Mouse (Mus musculus): ENCODE measurements around the gene Trpm3. TPM values are rescaled to one million over a fixed set of nuclear protein-coding genes. Genes with fewer than 3 reads are reported as not detected.
"Not testable (repeated sequence)": the region's sequence is repeated elsewhere in the genome, so short reads cannot be mapped to it uniquely, and the experiment has no call there.

Trpm3 gene
- polyA plus RNA-seq, 1 experiment, result 1.1 TPM

- Histone ChIP-seq H3K27ac (replicated peaks; ENCODE audit: low read depth, low read length) (no peak overlapping the region), H3K4me1 (ENCODE audit: control insufficient read depth, insufficient read depth, insufficient read length, low read length) (no peaks in the 10 kb centered on the region), H3K4me3 (ENCODE audit: insufficient read depth, low read depth, low read length) (no peak overlapping the region)
These were observed 703.9 kb downstream of the Trpm3 start for GRCm38 (mm10) chr19:22842697-22843096.

GRCm38 (mm10) chr19:22847696-22848095, 708.9 kb downstream of the Trpm3 start:
- Histone ChIP-seq H3K4me3 (ENCODE audit: insufficient read depth, low read depth, low read length) (no peak overlapping the region), H3K4me1 (ENCODE audit: control insufficient read depth, insufficient read depth, insufficient read length, low read length) (no peaks in the 10 kb centered on the region), H3K27ac (replicated peaks; ENCODE audit: low read depth, low read length) (no peak overlapping the region)

- H3K4me1 ChIP-seq (ENCODE audit: control insufficient read depth, insufficient read depth, insufficient read length, low read length), result no peaks in the 10 kb centered on the region
- no peak overlapping the region for H3K4me3 ChIP-seq (ENCODE audit: insufficient read depth, low read depth, low read length)
- H3K27ac ChIP-seq (replicated peaks; ENCODE audit: low read depth, low read length), result no peak overlapping the region
These were observed 709.4 kb downstream of the Trpm3 start for GRCm38 (mm10) chr19:22848251-22848650.

GRCm38 (mm10) chr19:22848783-22849576, 710.1 kb downstream of the Trpm3 start:
- no peak overlapping the region for H3K27ac ChIP-seq (replicated peaks; ENCODE audit: low read depth, low read length)
- no peaks in the 10 kb centered on the region for H3K4me1 ChIP-seq (ENCODE audit: control insufficient read depth, insufficient read depth, insufficient read length, low read length)
- no peak overlapping the region for H3K4me3 ChIP-seq (ENCODE audit: insufficient read depth, low read depth, low read length)

- H3K27ac ChIP-seq (replicated peaks; ENCODE audit: low read depth, low read length); H3K4me3 ChIP-seq (ENCODE audit: insufficient read depth, low read depth, low read length); H3K4me1 ChIP-seq (ENCODE audit: control insufficient read depth, insufficient read depth, insufficient read length, low read length): not testable (repeated sequence)
These were observed 712.6 kb downstream of the Trpm3 start for GRCm38 (mm10) chr19:22851423-22851822.

GRCm38 (mm10) chr19:22859644-22860043, 720.8 kb downstream of the Trpm3 start:
- H3K4me1 ChIP-seq (ENCODE audit: control insufficient read depth, insufficient read depth, insufficient read length, low read length), result no peaks in the 10 kb centered on the region
- no peak overlapping the region for H3K27ac ChIP-seq (replicated peaks; ENCODE audit: low read depth, low read length)
- no peak overlapping the region for H3K4me3 ChIP-seq (ENCODE audit: insufficient read depth, low read depth, low read length)

- Histone ChIP-seq H3K4me3 (ENCODE audit: insufficient read depth, low read depth, low read length) (no peak overlapping the region), H3K27ac (replicated peaks; ENCODE audit: low read depth, low read length) (no peak overlapping the region), H3K4me1 (ENCODE audit: control insufficient read depth, insufficient read depth, insufficient read length, low read length) (no peaks in the 10 kb centered on the region)
These were observed 728.6 kb downstream of the Trpm3 start for GRCm38 (mm10) chr19:22867456-22867855.

- Histone ChIP-seq H3K27ac (replicated peaks; ENCODE audit: low read depth, low read length) (no peak overlapping the region), H3K4me1 (ENCODE audit: control insufficient read depth, insufficient read depth, insufficient read length, low read length) (no peaks in the 10 kb centered on the region), H3K4me3 (ENCODE audit: insufficient read depth, low read depth, low read length) (no peak overlapping the region)
These were observed 731.0 kb downstream of the Trpm3 start for GRCm38 (mm10) chr19:22869853-22870252.

GRCm38 (mm10) chr19:22872456-22872855, 733.6 kb downstream of the Trpm3 start:
- H3K4me1 ChIP-seq (ENCODE audit: control insufficient read depth, insufficient read depth, insufficient read length, low read length), result no peaks in the 10 kb centered on the region
- no peak overlapping the region for H3K27ac ChIP-seq (replicated peaks; ENCODE audit: low read depth, low read length)
- H3K4me3 ChIP-seq (ENCODE audit: insufficient read depth, low read depth, low read length), result no peak overlapping the region

GRCm38 (mm10) chr19:22880199-22880598, 741.4 kb downstream of the Trpm3 start:
- Histone ChIP-seq H3K4me1 (ENCODE audit: control insufficient read depth, insufficient read depth, insufficient read length, low read length) (no peaks in the 10 kb centered on the region), H3K4me3 (ENCODE audit: insufficient read depth, low read depth, low read length) (no peak overlapping the region), H3K27ac (replicated peaks; ENCODE audit: low read depth, low read length) (no peak overlapping the region)

- Histone ChIP-seq H3K4me3 (ENCODE audit: insufficient read depth, low read depth, low read length) (no peak overlapping the region), H3K4me1 (ENCODE audit: control insufficient read depth, insufficient read depth, insufficient read length, low read length) (no peaks in the 10 kb centered on the region), H3K27ac (replicated peaks; ENCODE audit: low read depth, low read length) (no peak overlapping the region)
These were observed 743.8 kb downstream of the Trpm3 start for GRCm38 (mm10) chr19:22882670-22883111.

GRCm38 (mm10) chr19:22883154-22883553, 744.3 kb downstream of the Trpm3 start:
- Histone ChIP-seq H3K27ac (replicated peaks; ENCODE audit: low read depth, low read length) (no peak overlapping the region), H3K4me1 (ENCODE audit: control insufficient read depth, insufficient read depth, insufficient read length, low read length) (no peaks in the 10 kb centered on the region), H3K4me3 (ENCODE audit: insufficient read depth, low read depth, low read length) (no peak overlapping the region)

- no peak overlapping the region for H3K4me3 ChIP-seq (ENCODE audit: insufficient read depth, low read depth, low read length)
- no peak overlapping the region for H3K27ac ChIP-seq (replicated peaks; ENCODE audit: low read depth, low read length)
- H3K4me1 ChIP-seq (ENCODE audit: control insufficient read depth, insufficient read depth, insufficient read length, low read length), result no peaks in the 10 kb centered on the region
These were observed 745.0 kb downstream of the Trpm3 start for GRCm38 (mm10) chr19:22883744-22884317.

GRCm38 (mm10) chr19:22884357-22884756, 745.5 kb downstream of the Trpm3 start:
- H3K4me3 ChIP-seq (ENCODE audit: insufficient read depth, low read depth, low read length), result no peak overlapping the region

GRCm38 (mm10) chr19:22885051-22885450, 746.2 kb downstream of the Trpm3 start:
- Histone ChIP-seq H3K4me1 (ENCODE audit: control insufficient read depth, insufficient read depth, insufficient read length, low read length) (no peaks in the 10 kb centered on the region), H3K27ac (replicated peaks; ENCODE audit: low read depth, low read length) (no peak overlapping the region), H3K4me3 (ENCODE audit: insufficient read depth, low read depth, low read length) (no peak overlapping the region)

More at GRCm38 (mm10) chr19:22884357-22884756, 745.5 kb downstream of the Trpm3 start:
- H3K27ac ChIP-seq (replicated peaks; ENCODE audit: low read depth, low read length), result no peak overlapping the region
- H3K4me1 ChIP-seq (ENCODE audit: control insufficient read depth, insufficient read depth, insufficient read length, low read length), result no peaks in the 10 kb centered on the region

- H3K4me1 ChIP-seq (ENCODE audit: control insufficient read depth, insufficient read depth, insufficient read length, low read length), result no peaks in the 10 kb centered on the region
- no peak overlapping the region for H3K4me3 ChIP-seq (ENCODE audit: insufficient read depth, low read depth, low read length)
- no peak overlapping the region for H3K27ac ChIP-seq (replicated peaks; ENCODE audit: low read depth, low read length)
These were observed 763.0 kb downstream of the Trpm3 start for GRCm38 (mm10) chr19:22901892-22902291.
